Mouse (Mus musculus) ES-Bruce4 (cell line): ENCODE results near the gene Pck1. TPM values are rescaled to one million over a fixed set of nuclear protein-coding genes. Genes with fewer than 3 reads are reported as not detected.
A peak's percentile ranks its signal among the peaks of the same experiment; 100 is the strongest.

Experiments used
- H3K27ac ChIP-seq: 2 replicates; pipeline ENCODE4 v1.5.1; 2012; ENCODE audit warnings: low read length, inconsistent platforms; ENCODE audit not compliant: insufficient read depth
- H3K27me3 ChIP-seq: 2 replicates; pipeline ENCODE4 v1.6.1; 2012; ENCODE audit warnings: mild to moderate bottlenecking, low read length, inconsistent platforms; ENCODE audit not compliant: control insufficient read depth, poor library complexity, insufficient read depth, severe bottlenecking
- H3K36me3 ChIP-seq: 2 replicates; pipeline ENCODE4 v1.6.1; 2012; ENCODE audit warnings: inconsistent platforms, mild to moderate bottlenecking, low read length, moderate library complexity; ENCODE audit not compliant: control insufficient read depth, poor library complexity, insufficient read depth, severe bottlenecking
- H3K4me1 ChIP-seq: one replicate; pipeline ENCODE4 v1.8.1; 2011; ENCODE audit warnings: low read length; ENCODE audit not compliant: control insufficient read depth, insufficient read depth
- H3K4me3 ChIP-seq: 2 replicates; pipeline ENCODE4 v1.5.1; 2011; ENCODE audit warnings: low read depth, mild to moderate bottlenecking, low read length
- H3K9ac ChIP-seq: 2 replicates; pipeline ENCODE4 v1.6.1; 2012; ENCODE audit warnings: low read depth, mild to moderate bottlenecking, inconsistent platforms; ENCODE audit not compliant: poor library complexity, severe bottlenecking
- H3K9me3 ChIP-seq: replicated peaks from 2 replicates; pipeline ENCODE4 v1.6.1; 2012; ENCODE audit warnings: mild to moderate bottlenecking, low read length, inconsistent platforms; ENCODE audit not compliant: control insufficient read depth, poor library complexity, insufficient read depth, severe bottlenecking
- CTCF ChIP-seq: IDR thresholded peaks from one replicate; pipeline ENCODE4 v1.8.1; 2011; ENCODE audit warnings: low read depth, low read length
- EP300 ChIP-seq: IDR thresholded peaks from 2 replicates; pipeline ENCODE4 v1.6.1; 2011; ENCODE audit warnings: low read depth, low read length; ENCODE audit not compliant: insufficient read depth
- POLR2A ChIP-seq: IDR thresholded peaks from one replicate; pipeline ENCODE4 v1.8.1; 2011; ENCODE audit warnings: low read length; ENCODE audit not compliant: insufficient read depth
- polyA plus RNA-seq: library from polyadenylated mRNA; stranded (reverse); fragments of >200 nt; gene quantifications from 2 replicates; pipeline ENCODE4 v1.2.4, GENCODE M21; 2011; ENCODE audit warnings: low read depth; ENCODE audit not compliant: missing spikeins, insufficient read depth, insufficient read length

Gene Pck1
- polyA plus RNA-seq, 1 experiment: not detected

DNA sequence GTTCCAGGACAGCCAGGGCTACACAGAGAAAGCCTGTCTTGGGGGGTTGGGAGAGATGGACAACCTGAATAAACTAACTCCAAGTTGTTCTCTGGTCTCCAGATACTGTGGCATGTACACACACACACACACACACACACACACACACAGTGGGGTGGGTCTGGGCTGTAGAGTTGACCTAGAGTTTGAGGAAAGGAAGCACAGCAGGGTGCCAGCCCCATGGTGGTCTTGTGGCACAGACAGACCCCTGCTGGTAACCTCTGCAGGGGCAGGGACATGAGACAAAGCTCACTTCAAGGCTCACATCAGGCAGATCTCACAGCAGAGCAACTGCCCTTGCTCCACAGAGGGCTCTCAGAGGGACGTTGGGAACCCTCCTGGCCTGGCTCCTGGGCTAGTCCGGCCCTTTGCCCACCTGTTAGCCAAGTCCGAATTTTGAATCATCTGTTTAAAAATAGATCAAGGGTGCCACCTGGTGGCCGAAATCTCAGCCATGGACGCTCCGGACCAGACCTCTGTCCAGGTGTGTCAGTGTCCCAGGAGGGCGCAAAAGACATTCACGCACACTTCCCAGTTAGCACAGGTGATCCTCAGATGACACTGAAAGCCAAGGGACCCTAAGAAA is 31.1 kb downstream of the Pck1 start:
- H3K27ac ChIP-seq: no peak overlapping the region
- H3K4me3 ChIP-seq: no peak overlapping the region
- H3K4me1 ChIP-seq: no peaks in the 10 kb centered on the region
- H3K9me3 ChIP-seq: no peaks in the 10 kb centered on the region
- H3K27me3 ChIP-seq: no peaks in the 10 kb centered on the region
- TF ChIP-seq CTCF: peak; percentile 72
- TF ChIP-seq EP300: no peak
- no peaks in the 10 kb centered on the region for H3K36me3 ChIP-seq
- no peak overlapping the region for H3K9ac ChIP-seq

DNA sequence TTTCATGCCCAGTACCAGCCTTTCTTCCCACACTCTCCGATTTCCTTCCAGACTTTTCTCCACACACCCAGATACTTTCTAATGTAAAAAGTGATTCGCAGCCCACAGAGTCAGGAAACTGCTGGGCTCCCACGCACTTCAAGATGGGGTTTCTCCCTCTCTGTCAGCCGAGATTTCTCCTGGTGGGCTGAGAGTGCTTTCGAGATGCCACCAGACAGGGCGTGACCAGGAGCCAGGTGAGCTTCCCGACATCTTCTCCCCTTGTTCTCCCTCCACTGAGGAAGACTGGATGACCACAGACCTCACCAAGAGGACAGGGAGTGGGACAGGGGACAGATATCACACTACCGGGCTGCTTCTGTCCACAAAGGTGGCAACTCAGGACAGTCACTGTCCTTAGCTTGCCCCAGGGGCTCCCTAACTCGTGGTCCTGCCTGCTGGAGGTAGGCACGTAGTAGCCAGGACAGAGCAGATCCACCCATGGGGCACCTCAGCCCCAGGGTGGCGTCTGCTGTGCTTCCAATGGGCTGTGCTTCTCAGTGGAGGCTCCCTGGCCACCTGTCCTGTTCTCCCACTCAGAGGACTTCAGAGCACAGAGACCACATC is 31.7 kb downstream of the Pck1 start:
- H3K9me3 ChIP-seq: no peaks in the 10 kb centered on the region
- H3K4me1 ChIP-seq: no peaks in the 10 kb centered on the region
- H3K36me3 ChIP-seq: no peaks in the 10 kb centered on the region
- TF ChIP-seq POLR2A: no peak
- H3K27me3 ChIP-seq: no peaks in the 10 kb centered on the region
- no peak overlapping the region for H3K4me3 ChIP-seq
- H3K9ac ChIP-seq: no peak overlapping the region
- no peak overlapping the region for H3K27ac ChIP-seq

DNA sequence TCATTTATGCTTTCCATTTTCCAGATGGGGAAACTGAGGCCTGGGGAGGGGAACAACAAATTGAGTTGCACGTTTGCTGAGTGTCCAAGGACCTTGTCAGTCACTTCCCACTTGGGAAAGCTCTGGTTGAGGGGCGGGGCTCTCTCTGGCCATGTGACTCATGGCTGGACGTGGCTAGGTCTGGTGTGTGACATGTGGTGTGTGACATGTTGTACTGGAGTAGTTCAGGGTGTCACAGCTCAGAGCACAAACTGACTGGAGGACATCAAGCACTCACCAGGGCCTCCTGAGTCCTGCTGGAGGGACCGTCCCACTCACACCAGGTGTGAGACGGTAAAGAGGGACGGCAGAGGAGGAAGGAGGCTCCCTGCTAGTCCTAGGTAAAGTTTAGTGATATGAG is 32.4 kb downstream of the Pck1 start:
- no peaks in the 10 kb centered on the region for H3K9me3 ChIP-seq
- H3K4me3 ChIP-seq: no peak overlapping the region
- no peaks in the 10 kb centered on the region for H3K36me3 ChIP-seq
- no peaks in the 10 kb centered on the region for H3K27me3 ChIP-seq
- H3K4me1 ChIP-seq: no peaks in the 10 kb centered on the region
- no peak overlapping the region for H3K9ac ChIP-seq
- H3K27ac ChIP-seq: no peak overlapping the region
- TF ChIP-seq POLR2A: no peak
- TF ChIP-seq EP300: no peak
- TF ChIP-seq CTCF: no peak

DNA sequence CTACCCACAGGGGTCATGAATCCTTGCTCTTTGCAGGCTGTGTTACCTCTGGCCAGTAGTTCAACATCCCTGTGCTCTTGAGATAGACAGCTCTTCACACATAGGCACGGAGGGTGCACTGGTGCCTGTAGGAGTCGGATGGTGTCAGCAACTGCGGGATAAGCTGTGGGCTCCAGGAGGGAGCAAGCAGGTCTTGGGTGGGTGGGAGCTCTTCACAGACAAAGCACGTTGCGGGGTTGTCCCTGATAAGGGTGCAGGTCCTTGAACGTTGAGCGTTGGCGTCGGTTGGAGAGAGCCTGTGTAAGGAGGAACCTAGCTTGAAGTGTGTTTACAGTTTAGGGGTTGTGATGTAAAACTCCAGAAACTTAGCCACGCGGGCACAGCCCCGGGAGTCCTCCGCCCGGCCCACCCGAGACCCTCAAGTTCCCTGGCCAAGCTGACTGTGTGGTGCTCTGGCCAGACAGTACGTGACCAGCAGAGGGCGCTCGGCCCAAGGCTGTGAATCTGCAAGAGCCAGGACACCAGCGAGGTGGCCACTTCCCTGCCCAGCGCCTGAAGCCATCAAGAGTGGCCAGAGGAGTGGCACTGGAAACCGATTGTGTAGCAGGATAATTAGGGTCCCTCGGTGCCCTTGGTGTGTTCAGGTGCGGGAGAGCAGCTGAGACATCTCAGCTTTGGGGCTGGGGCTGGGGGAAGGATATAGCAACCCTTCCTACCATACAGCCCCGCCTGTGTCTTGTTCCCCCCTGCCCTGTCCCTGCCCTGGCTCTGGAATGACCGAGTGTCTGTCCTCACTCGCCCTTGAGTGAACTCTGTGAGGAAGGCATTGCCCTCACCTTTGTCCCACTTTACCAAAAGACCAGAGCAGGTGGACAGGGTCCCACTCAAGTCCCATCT is 33.4 kb downstream of the Pck1 start:
- Histone ChIP-seq H3K36me3 (no peaks in the 10 kb centered on the region), H3K4me3 (no peak overlapping the region), H3K9me3 (no peaks in the 10 kb centered on the region), H3K27me3 (no peaks in the 10 kb centered on the region), H3K27ac (no peak overlapping the region), H3K4me1 (no peaks in the 10 kb centered on the region), H3K9ac (no peak overlapping the region)
- TF ChIP-seq EP300 (no peak), CTCF (peak; percentile 97), POLR2A (no peak)

DNA sequence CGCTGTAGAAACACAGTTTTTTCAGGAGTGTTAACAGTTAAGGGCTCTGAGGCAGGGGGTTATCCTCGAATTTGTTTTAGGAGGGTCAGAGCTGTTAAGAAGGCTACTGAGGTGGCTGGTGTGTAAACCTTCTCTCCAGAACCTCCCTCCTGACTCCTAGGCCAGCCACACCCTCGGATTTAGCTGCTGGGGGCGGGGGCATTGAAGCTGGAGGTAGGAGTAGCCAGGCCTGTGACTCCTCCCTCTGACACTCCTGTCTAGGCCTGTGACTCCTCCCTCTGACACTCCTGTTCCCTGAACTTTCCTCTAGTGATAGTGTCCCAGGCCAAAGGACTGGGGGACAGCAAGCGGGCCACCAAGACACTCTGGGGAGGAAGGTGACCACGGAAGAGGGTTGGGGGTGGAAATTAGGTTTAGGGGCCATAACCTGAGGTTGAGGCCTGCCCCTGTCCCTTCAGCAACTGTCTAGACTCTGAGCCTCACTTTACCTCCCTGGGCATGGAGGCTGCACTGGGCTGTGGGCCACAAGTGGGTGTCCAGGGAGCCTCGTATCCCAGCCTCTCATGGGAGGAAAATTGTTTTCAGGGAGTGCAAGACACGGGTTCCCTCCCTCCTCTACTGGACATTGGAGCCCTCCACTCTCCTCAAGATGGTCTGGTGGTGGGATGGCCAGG is 34.5 kb downstream of the Pck1 start:
- Histone ChIP-seq H3K27ac (no peak overlapping the region), H3K4me1 (no peaks in the 10 kb centered on the region), H3K4me3 (no peak overlapping the region), H3K9me3 (no peaks in the 10 kb centered on the region), H3K27me3 (no peaks in the 10 kb centered on the region), H3K36me3 (no peaks in the 10 kb centered on the region), H3K9ac (no peak overlapping the region)
- TF ChIP-seq EP300: no peak
- no peak for TF ChIP-seq POLR2A
- no peak for TF ChIP-seq CTCF

DNA sequence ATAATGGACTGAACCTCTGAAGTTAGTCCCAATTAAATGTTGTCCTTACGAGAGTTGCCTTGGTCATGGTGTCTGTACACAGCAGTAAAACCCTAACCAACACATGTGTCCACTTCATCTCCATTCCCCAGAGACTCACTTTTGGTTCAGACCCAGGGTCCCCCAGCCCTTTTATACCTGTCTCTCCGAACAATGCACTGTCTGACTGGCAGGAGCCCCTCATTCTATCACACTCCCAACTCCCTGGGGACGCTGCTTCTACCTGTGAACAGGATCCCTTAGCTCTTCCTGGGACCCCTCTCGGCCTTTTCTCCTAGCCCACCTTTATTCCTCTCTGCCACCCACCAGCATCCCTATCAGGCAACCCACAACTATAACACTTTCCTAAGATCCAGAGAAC is 41.9 kb downstream of the Pck1 start:
- TF ChIP-seq EP300: no peak
- TF ChIP-seq POLR2A: no peak
- TF ChIP-seq CTCF: no peak
- Histone ChIP-seq H3K27me3 (no peaks in the 10 kb centered on the region), H3K27ac (no peak overlapping the region), H3K4me3 (no peak overlapping the region), H3K9me3 (0 out of 2 replicates have a peak, but pooled peaks cover 3% of the 10 kb centered on the region), H3K9ac (no peak overlapping the region), H3K36me3 (no peaks in the 10 kb centered on the region), H3K4me1 (no peaks in the 10 kb centered on the region)
